Mouse (Mus musculus): Measurements from ENCODE around the gene Nr2f1. TPM values are rescaled to one million over a fixed set of nuclear protein-coding genes. Genes with fewer than 3 reads are reported as not detected.
A peak's percentile ranks its signal among the peaks of the same experiment; 100 is the strongest.
"Not testable (repeated sequence)": the region's sequence is repeated elsewhere in the genome, so short reads cannot be mapped to it uniquely, and the experiment has no call there.

Nr2f1 gene
- polyA plus RNA-seq (2015; fragmentation: Nextera tagmentation; extraction: Ambion mirVana) = 70.2 and 71.1 TPM in 2 replicates

- Histone ChIP-seq H3K4me2 (ENCODE audit: low read length) (peak within 1 kb of the TSS; percentile 59), H3K27ac (ENCODE audit: low read length) (peak within 1 kb of the TSS; percentile 100), H3K4me3 (replicated peaks; ENCODE audit: low read length) (peak within 1 kb of the TSS; percentile 90), H3K36me3 (ENCODE audit: control insufficient read depth, insufficient read depth) (no peaks in the 10 kb centered on the region), H3K9ac (replicated peaks; ENCODE audit: low read depth, low read length) (peak within 1 kb of the TSS; percentile 99), H3K27me3 (replicated peaks; ENCODE audit: control insufficient read depth, insufficient read depth, low read length) (0 out of 2 replicates have a peak, but pooled peaks cover 2% of the 10 kb centered on the region), H3K9me3 (ENCODE audit: control insufficient read depth, low read length) (no peaks in the 10 kb centered on the region), H3K4me1 (replicated peaks; ENCODE audit: control insufficient read depth, insufficient read depth, low read length) (peaks cover 15% of the 10 kb centered on the region)
- no peak for ATAC-seq
- 0% methylated on average over 14 of the region's 14 CpGs for WGBS
Observed at GRCm38 (mm10) chr13:78199642-78200160, at the start of gene Nr2f1. Gene Nr2f1, minus strand, starts transcription at chr13:78199757.

- no peak overlapping the region for H3K4me3 ChIP-seq (replicated peaks; ENCODE audit: low read length)
- H3K9me3 ChIP-seq (ENCODE audit: control insufficient read depth, low read length) = peaks cover 2% of the 10 kb centered on the region; the same call in 1 of the 2 replicates
- no peak for ATAC-seq
- H3K27me3 ChIP-seq (replicated peaks; ENCODE audit: control insufficient read depth, insufficient read depth, low read length) = no peaks in the 10 kb centered on the region
- no peaks in the 10 kb centered on the region for H3K36me3 ChIP-seq (ENCODE audit: control insufficient read depth, insufficient read depth)
- H3K27ac ChIP-seq (ENCODE audit: low read length) = no peak overlapping the region
- no peak overlapping the region for H3K4me2 ChIP-seq (ENCODE audit: low read length)
- H3K9ac ChIP-seq (replicated peaks; ENCODE audit: low read depth, low read length) = no peak overlapping the region
- WGBS = 77% methylated on average over 3 of the region's 3 CpGs
- no peaks in the 10 kb centered on the region for H3K4me1 ChIP-seq (replicated peaks; ENCODE audit: control insufficient read depth, insufficient read depth, low read length)
Observed at GRCm38 (mm10) chr13:78221680-78222079, 22.1 kb upstream of the Nr2f1 start.

- WGBS = 95% methylated on average over 6 of the region's 6 CpGs
- not testable (repeated sequence) for H3K27me3 ChIP-seq (replicated peaks; ENCODE audit: control insufficient read depth, insufficient read depth, low read length)
Observed at GRCm38 (mm10) chr13:78220238-78220637, 20.7 kb upstream of the Nr2f1 start.

GRCm38 (mm10) chr13:78215223-78215622, 15.7 kb upstream of the Nr2f1 start:
- H3K4me2 ChIP-seq (ENCODE audit: low read length) = no peak overlapping the region
- H3K4me3 ChIP-seq (replicated peaks; ENCODE audit: low read length) = no peak overlapping the region
- peaks cover 8% of the 10 kb centered on the region; the same call in 1 of the 2 replicates for H3K27me3 ChIP-seq (replicated peaks; ENCODE audit: control insufficient read depth, insufficient read depth, low read length)
- no peak overlapping the region for H3K27ac ChIP-seq (ENCODE audit: low read length)
- H3K9ac ChIP-seq (replicated peaks; ENCODE audit: low read depth, low read length) = no peak overlapping the region
- WGBS = 29% methylated on average over 2 of the region's 2 CpGs
- peaks cover 10% of the 10 kb centered on the region for H3K4me1 ChIP-seq (replicated peaks; ENCODE audit: control insufficient read depth, insufficient read depth, low read length)
- ATAC-seq = no peak
- no peaks in the 10 kb centered on the region for H3K36me3 ChIP-seq (ENCODE audit: control insufficient read depth, insufficient read depth)
- H3K9me3 ChIP-seq (ENCODE audit: control insufficient read depth, low read length) = no peaks in the 10 kb centered on the region

More at GRCm38 (mm10) chr13:78220238-78220637, 20.7 kb upstream of the Nr2f1 start:
- not testable (repeated sequence) for H3K4me3 ChIP-seq (replicated peaks; ENCODE audit: low read length); H3K4me2 ChIP-seq (ENCODE audit: low read length); H3K4me1 ChIP-seq (replicated peaks; ENCODE audit: control insufficient read depth, insufficient read depth, low read length); H3K27ac ChIP-seq (ENCODE audit: low read length); ATAC-seq; H3K36me3 ChIP-seq (ENCODE audit: control insufficient read depth, insufficient read depth); H3K9ac ChIP-seq (replicated peaks; ENCODE audit: low read depth, low read length); H3K9me3 ChIP-seq (ENCODE audit: control insufficient read depth, low read length)

GRCm38 (mm10) chr13:78213155-78213554, 13.6 kb upstream of the Nr2f1 start:
- no peaks in the 10 kb centered on the region for H3K9me3 ChIP-seq (ENCODE audit: control insufficient read depth, low read length)
- no peak overlapping the region for H3K4me2 ChIP-seq (ENCODE audit: low read length)
- no peak for ATAC-seq
- no peak overlapping the region for H3K4me3 ChIP-seq (replicated peaks; ENCODE audit: low read length)
- no peak overlapping the region for H3K9ac ChIP-seq (replicated peaks; ENCODE audit: low read depth, low read length)
- WGBS = 22% methylated on average over 2 of the region's 2 CpGs
- H3K4me1 ChIP-seq (replicated peaks; ENCODE audit: control insufficient read depth, insufficient read depth, low read length) = peaks cover 24% of the 10 kb centered on the region
- no peaks in the 10 kb centered on the region for H3K36me3 ChIP-seq (ENCODE audit: control insufficient read depth, insufficient read depth)
- H3K27ac ChIP-seq (ENCODE audit: low read length) = no peak overlapping the region
- H3K27me3 ChIP-seq (replicated peaks; ENCODE audit: control insufficient read depth, insufficient read depth, low read length) = peaks cover 8% of the 10 kb centered on the region; the same call in 1 of the 2 replicates

- no peak for ATAC-seq
- Histone ChIP-seq H3K9ac (replicated peaks; ENCODE audit: low read depth, low read length) (0 out of 2 replicates have a peak overlapping the region, but pooled peaks have one; percentile 26), H3K4me2 (ENCODE audit: low read length) (no peak overlapping the region), H3K27ac (ENCODE audit: low read length) (no peak overlapping the region), H3K9me3 (ENCODE audit: control insufficient read depth, low read length) (no peaks in the 10 kb centered on the region), H3K27me3 (replicated peaks; ENCODE audit: control insufficient read depth, insufficient read depth, low read length) (peaks cover 8% of the 10 kb centered on the region; the same call in 1 of the 2 replicates), H3K4me3 (replicated peaks; ENCODE audit: low read length) (no peak overlapping the region), H3K36me3 (ENCODE audit: control insufficient read depth, insufficient read depth) (no peaks in the 10 kb centered on the region), H3K4me1 (replicated peaks; ENCODE audit: control insufficient read depth, insufficient read depth, low read length) (peaks cover 24% of the 10 kb centered on the region)
- WGBS = 29% methylated on average over 15 of the region's 15 CpGs
Observed at GRCm38 (mm10) chr13:78212111-78212510, 12.6 kb upstream of the Nr2f1 start.

- Histone ChIP-seq H3K27ac (ENCODE audit: low read length) (peak overlapping the region; percentile 45; the same call in 1 of the 2 replicates), H3K4me1 (replicated peaks; ENCODE audit: control insufficient read depth, insufficient read depth, low read length) (peaks cover 24% of the 10 kb centered on the region), H3K4me2 (ENCODE audit: low read length) (peak overlapping the region; percentile 75), H3K9ac (replicated peaks; ENCODE audit: low read depth, low read length) (peak overlapping the region; percentile 26; the same call in 1 of the 2 replicates), H3K9me3 (ENCODE audit: control insufficient read depth, low read length) (no peaks in the 10 kb centered on the region), H3K36me3 (ENCODE audit: control insufficient read depth, insufficient read depth) (no peaks in the 10 kb centered on the region), H3K4me3 (replicated peaks; ENCODE audit: low read length) (no peak overlapping the region), H3K27me3 (replicated peaks; ENCODE audit: control insufficient read depth, insufficient read depth, low read length) (peaks cover 8% of the 10 kb centered on the region; the same call in 1 of the 2 replicates)
- ATAC-seq = no peak
- 22% methylated on average over 14 of the region's 14 CpGs for WGBS
Observed at GRCm38 (mm10) chr13:78211231-78212010, 11.9 kb upstream of the Nr2f1 start.

- Histone ChIP-seq H3K27me3 (replicated peaks; ENCODE audit: control insufficient read depth, insufficient read depth, low read length) (peaks cover 8% of the 10 kb centered on the region; the same call in 1 of the 2 replicates), H3K4me1 (replicated peaks; ENCODE audit: control insufficient read depth, insufficient read depth, low read length) (peaks cover 24% of the 10 kb centered on the region), H3K9ac (replicated peaks; ENCODE audit: low read depth, low read length) (peak overlapping the region; percentile 65), H3K27ac (ENCODE audit: low read length) (peak overlapping the region; percentile 82), H3K36me3 (ENCODE audit: control insufficient read depth, insufficient read depth) (no peaks in the 10 kb centered on the region), H3K9me3 (ENCODE audit: control insufficient read depth, low read length) (no peaks in the 10 kb centered on the region), H3K4me2 (ENCODE audit: low read length) (peak overlapping the region; percentile 75), H3K4me3 (replicated peaks; ENCODE audit: low read length) (peak overlapping the region; percentile 40)
- WGBS = 7% methylated on average over 13 of the region's 13 CpGs
- peak; percentile 41 for ATAC-seq
Observed at GRCm38 (mm10) chr13:78210748-78211089, 11.2 kb upstream of the Nr2f1 start.

- H3K4me1 ChIP-seq (replicated peaks; ENCODE audit: control insufficient read depth, insufficient read depth, low read length) = peaks cover 24% of the 10 kb centered on the region
Observed at GRCm38 (mm10) chr13:78210029-78210747, 10.6 kb upstream of the Nr2f1 start.

More at GRCm38 (mm10) chr13:78210029-78210747, 10.6 kb upstream of the Nr2f1 start:
- Histone ChIP-seq H3K4me2 (ENCODE audit: low read length) (peak overlapping the region; percentile 75), H3K9me3 (ENCODE audit: control insufficient read depth, low read length) (no peaks in the 10 kb centered on the region), H3K4me3 (replicated peaks; ENCODE audit: low read length) (peak overlapping the region; percentile 40), H3K27me3 (replicated peaks; ENCODE audit: control insufficient read depth, insufficient read depth, low read length) (peaks cover 8% of the 10 kb centered on the region; the same call in 1 of the 2 replicates), H3K27ac (ENCODE audit: low read length) (peak overlapping the region; percentile 82), H3K9ac (replicated peaks; ENCODE audit: low read depth, low read length) (peak overlapping the region; percentile 65), H3K36me3 (ENCODE audit: control insufficient read depth, insufficient read depth) (no peaks in the 10 kb centered on the region)
- WGBS = under 1% methylated on average over 38 of the region's 38 CpGs
- ATAC-seq = peak; percentile 45
